Mouse (Mus musculus) CH12.LX (cell line): ENCODE data around the gene Mpp2.

Experiments used
- BHLHE40 ChIP-seq: IDR thresholded peaks from 2 replicates; pipeline ENCODE4 v1.6.1; 2011; ENCODE audit warnings: mild to moderate bottlenecking, low read depth, low read length, improper control_type of control experiment
- CTCF ChIP-seq, 2 experiments: IDR thresholded peaks in 1 of 2; conservative IDR thresholded peaks in 1 of 2; 2 replicates each; pipeline ENCODE4 v1.5.1; 2011 to 2012; ENCODE audit warnings: low read depth in 2 of 2, low read length in 2 of 2, improper control_type of control experiment in 1 of 2, inconsistent platforms in 1 of 2, mild to moderate bottlenecking in 1 of 2, moderate library complexity in 1 of 2
- E2F4 ChIP-seq: IDR thresholded peaks from 2 replicates; pipeline ENCODE4 v1.6.1; 2011; ENCODE audit warnings: low read depth, low read length, improper control_type of control experiment; ENCODE audit not compliant: insufficient replicate concordance
- EP300 ChIP-seq: IDR thresholded peaks from 2 replicates; pipeline ENCODE4 v1.6.1; 2011; ENCODE audit warnings: low read length, improper control_type of control experiment
- POLR2A ChIP-seq: IDR thresholded peaks from 2 replicates; pipeline ENCODE4 v1.6.1; 2011; ENCODE audit warnings: low read depth, mild to moderate bottlenecking, improper control_type of control experiment, low read length
- RAD21 ChIP-seq: IDR thresholded peaks from 2 replicates; pipeline ENCODE4 v1.6.1; 2011; ENCODE audit warnings: low read depth, mild to moderate bottlenecking, low read length, improper control_type of control experiment, moderate library complexity
- RCOR1 ChIP-seq: conservative IDR thresholded peaks from 2 replicates; pipeline ENCODE4 v1.6.1; 2012; ENCODE audit warnings: low read depth, mild to moderate bottlenecking, inconsistent platforms, low read length, improper control_type of control experiment
- SMC3 ChIP-seq: IDR thresholded peaks from 2 replicates; pipeline ENCODE4 v1.6.1; 2011; ENCODE audit warnings: low read depth, low read length, improper control_type of control experiment
- USF1 ChIP-seq: IDR thresholded peaks from 2 replicates; pipeline ENCODE4 v1.6.1; 2014; ENCODE audit warnings: low read depth, mild to moderate bottlenecking, inconsistent platforms, low read length, improper control_type of control experiment
- USF2 ChIP-seq: conservative IDR thresholded peaks from 2 replicates; pipeline ENCODE4 v1.6.1; 2011; ENCODE audit warnings: low read depth, low read length, improper control_type of control experiment
- ZMIZ1 ChIP-seq: IDR thresholded peaks from 2 replicates; pipeline ENCODE4 v1.6.1; 2012; ENCODE audit warnings: low read depth, mild to moderate bottlenecking, inconsistent platforms, low read length, improper control_type of control experiment

- no peak for TF ChIP-seq CTCF (conservative IDR thresholded peaks at IDR 0.05 in 1 of 2, IDR thresholded peaks at IDR 0.05 in 1 of 2; ENCODE audit: low read depth in 2 of 2, low read length in 2 of 2)
- TF ChIP-seq POLR2A: no peak
- no peak for TF ChIP-seq EP300
- TF ChIP-seq USF1: no peak
- TF ChIP-seq RCOR1: no peak
- TF ChIP-seq E2F4: no peak
- no peak for TF ChIP-seq USF2
- TF ChIP-seq RAD21: no peak
- no peak for TF ChIP-seq SMC3
- no peak for TF ChIP-seq BHLHE40
- no peak for TF ChIP-seq ZMIZ1
Observed at GRCm38 (mm10) chr11:102096446-102096845, 8.1 kb upstream of the Mpp2 start.
